Mouse (Mus musculus) CD4-positive helper T cell, adult 2 months (primary cell): ENCODE measurements around the gene Map3k7.
"Not testable (repeated sequence)": the region's sequence is repeated elsewhere in the genome, so short reads cannot be mapped to it uniquely, and the experiment has no call there.

Source experiments
- DNase-seq: peaks from one replicate; pipeline ENCODE4 v3.0.0-alpha.2; 2012; ENCODE audit warnings: low read depth, missing footprints, low spot score

Gene Map3k7

GRCm38 (mm10) chr4:31981863-31982262, 18.0 kb downstream of the Map3k7 start:
- DNase-seq, result no peak

GRCm38 (mm10) chr4:31993386-31993785, 29.5 kb downstream of the Map3k7 start:
- DNase-seq, result no peak

- no peak for DNase-seq
Observed at GRCm38 (mm10) chr4:31993865-31994264, 30.0 kb downstream of the Map3k7 start.

GRCm38 (mm10) chr4:32001498-32001897, 37.6 kb downstream of the Map3k7 start:
- no peak for DNase-seq

GRCm38 (mm10) chr4:32004773-32005591, 41.1 kb downstream of the Map3k7 start:
- no peak for DNase-seq

GRCm38 (mm10) chr4:32007174-32007573, 43.3 kb downstream of the Map3k7 start:
- DNase-seq, result no peak

GRCm38 (mm10) chr4:32008095-32008494, 44.2 kb downstream of the Map3k7 start:
- no peak for DNase-seq

- DNase-seq, result no peak
Observed at GRCm38 (mm10) chr4:32010808-32011207, 46.9 kb downstream of the Map3k7 start.

GRCm38 (mm10) chr4:32011218-32011973, 47.5 kb downstream of the Map3k7 start:
- DNase-seq, result no peak

GRCm38 (mm10) chr4:32021131-32021530, 57.2 kb downstream of the Map3k7 start:
- no peak for DNase-seq

GRCm38 (mm10) chr4:32022321-32022720, 58.4 kb downstream of the Map3k7 start:
- DNase-seq, result no peak

GRCm38 (mm10) chr4:32024170-32024569, 60.3 kb downstream of the Map3k7 start:
- not testable (repeated sequence) for DNase-seq

GRCm38 (mm10) chr4:32025105-32025504, 61.2 kb downstream of the Map3k7 start:
- no peak for DNase-seq

- no peak for DNase-seq
Observed at GRCm38 (mm10) chr4:32027094-32027493, 63.2 kb downstream of the Map3k7 start.

GRCm38 (mm10) chr4:32037267-32037666, 73.4 kb downstream of the Map3k7 start:
- no peak for DNase-seq

- no peak for DNase-seq
Observed at GRCm38 (mm10) chr4:32041741-32042452, 78.0 kb downstream of the Map3k7 start.

- no peak for DNase-seq
Observed at GRCm38 (mm10) chr4:32045234-32045633, 81.3 kb downstream of the Map3k7 start.

GRCm38 (mm10) chr4:32049824-32050223, 85.9 kb downstream of the Map3k7 start:
- no peak for DNase-seq

GRCm38 (mm10) chr4:32053171-32053570, 89.3 kb downstream of the Map3k7 start:
- DNase-seq, result no peak

- DNase-seq, result peak; percentile 86
Observed at GRCm38 (mm10) chr4:32055151-32056052, 91.5 kb downstream of the Map3k7 start.

GRCm38 (mm10) chr4:32056441-32056840, 92.5 kb downstream of the Map3k7 start:
- no peak for DNase-seq
